Mouse (Mus musculus) spleen, postnatal 36 days (tissue): ENCODE measurements around the gene Efnb2.

Experiments
- DNase-seq, 2 experiments: peaks; one replicate each; pipeline ENCODE4 v3.0.0; 2022; ENCODE audit warnings: low spot score in 2 of 2, mixed read lengths in 1 of 2

Gene Efnb2

DNA sequence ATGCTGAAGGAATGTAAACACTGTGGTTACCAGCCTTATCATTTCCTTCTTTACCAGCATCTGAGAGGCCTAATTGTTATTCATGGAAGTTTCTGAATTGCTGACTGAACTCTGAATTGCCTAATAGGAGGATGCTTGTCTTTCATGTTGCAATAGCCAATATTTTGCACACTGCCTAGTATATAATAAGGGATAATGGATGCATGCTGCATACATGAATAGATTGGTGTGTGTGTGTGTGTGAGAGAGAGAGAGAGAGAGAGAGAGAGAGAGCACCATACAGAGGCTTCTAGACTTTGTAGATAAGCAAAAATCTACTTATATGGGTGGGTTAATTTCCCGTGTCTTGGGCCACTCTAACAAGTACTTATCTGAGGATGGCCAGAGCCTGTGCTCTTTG lies 47.2 kb downstream of the Efnb2 start:
- no peak for DNase-seq

DNA sequence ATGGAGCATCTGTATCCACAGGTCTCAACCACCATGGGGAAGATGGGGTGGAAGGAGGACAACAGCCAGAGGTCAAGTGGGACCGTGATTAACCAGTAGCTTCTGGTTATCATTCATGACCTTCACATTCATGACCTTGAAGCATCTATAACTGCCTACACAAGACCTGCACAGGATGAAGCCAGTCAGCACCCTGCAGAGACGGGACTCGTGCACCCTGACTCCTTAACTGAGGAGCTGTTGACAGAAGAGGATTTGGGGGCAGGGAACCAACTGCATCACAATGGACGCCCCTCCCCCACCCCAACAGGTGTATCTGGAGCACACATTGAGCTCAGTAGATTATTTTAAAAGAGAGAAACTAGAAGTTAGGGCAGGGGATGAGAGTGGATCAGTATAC lies 49.1 kb downstream of the Efnb2 start:
- no peak for DNase-seq

DNA sequence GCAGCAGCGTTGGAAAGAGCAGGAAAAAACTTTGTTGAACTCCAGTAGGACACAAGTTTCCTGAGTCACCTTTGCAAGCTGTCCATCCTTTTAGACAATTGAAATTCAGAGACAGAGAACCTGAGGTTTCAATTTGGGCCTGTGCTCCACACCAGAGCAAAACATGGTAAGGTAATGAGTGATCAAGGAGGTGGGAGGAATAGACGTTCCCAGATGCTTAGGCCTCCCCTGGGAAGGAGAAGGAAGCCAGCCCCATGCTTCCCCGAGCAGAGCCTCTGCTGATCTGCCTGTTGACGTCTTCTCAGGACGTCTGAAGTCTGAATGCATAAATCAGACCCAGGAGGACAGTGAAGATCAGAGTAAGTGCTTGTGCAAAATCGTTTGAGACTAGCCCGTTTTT lies 51.3 kb downstream of the Efnb2 start:
- no peak for DNase-seq

DNA sequence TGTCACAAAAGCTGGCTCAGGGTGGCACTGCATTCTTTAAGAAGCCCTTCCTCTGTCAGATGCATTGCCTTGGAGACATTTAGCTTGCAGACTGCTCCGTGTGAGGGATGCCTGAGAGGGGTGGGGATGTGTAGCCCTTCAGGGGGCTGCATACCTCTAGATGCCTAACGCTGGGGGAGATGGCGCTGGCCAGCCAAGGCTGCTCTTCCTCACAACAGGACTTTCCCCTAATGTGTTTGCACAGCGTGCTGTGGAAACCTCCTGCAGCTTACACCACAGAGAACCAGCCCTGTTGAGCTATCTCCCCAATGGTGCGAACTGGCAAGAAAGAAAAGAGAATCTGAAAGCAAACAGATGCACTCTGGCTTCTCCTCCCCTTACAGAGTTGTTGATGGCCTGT lies 51.9 kb downstream of the Efnb2 start:
- no peak for DNase-seq

DNA sequence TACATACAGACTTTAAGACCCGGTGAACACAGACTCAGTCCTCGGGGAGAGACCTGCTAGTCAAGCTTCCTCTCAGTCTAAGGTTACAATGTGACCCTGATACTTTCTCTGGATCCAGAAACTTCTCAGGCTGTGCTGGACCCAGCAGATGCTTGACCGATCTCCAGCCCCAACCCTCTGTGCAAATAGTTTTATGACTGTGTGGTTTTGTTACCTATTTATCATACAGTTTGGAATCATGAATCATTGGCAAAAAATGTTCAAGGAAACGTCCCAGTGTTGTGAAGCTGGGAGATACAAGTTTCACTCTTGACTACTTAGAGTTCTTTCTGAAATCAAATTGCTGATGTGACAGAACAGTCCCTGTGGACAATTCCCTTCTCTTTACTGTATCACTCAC lies 55.4 kb downstream of the Efnb2 start:
- DNase-seq, result no peak

DNA sequence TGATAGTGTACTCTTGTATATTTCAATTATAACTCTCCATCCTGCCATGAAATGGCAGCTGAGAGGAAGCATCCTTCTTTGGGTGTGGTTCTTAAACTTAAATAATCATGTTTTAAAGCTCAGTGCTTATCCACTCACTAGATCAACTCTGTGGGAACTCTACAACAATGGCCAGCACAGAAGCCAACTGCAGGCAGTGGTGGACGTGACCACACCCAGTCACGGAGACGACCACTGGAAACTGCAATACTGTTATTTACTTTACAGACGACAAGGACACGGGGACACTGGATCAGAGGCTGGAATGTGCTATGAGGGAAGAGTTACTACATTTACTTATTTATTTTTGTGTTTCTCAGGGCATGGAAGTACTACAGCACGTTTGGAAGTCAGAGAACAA lies 57.2 kb downstream of the Efnb2 start:
- DNase-seq, result no peak

DNA sequence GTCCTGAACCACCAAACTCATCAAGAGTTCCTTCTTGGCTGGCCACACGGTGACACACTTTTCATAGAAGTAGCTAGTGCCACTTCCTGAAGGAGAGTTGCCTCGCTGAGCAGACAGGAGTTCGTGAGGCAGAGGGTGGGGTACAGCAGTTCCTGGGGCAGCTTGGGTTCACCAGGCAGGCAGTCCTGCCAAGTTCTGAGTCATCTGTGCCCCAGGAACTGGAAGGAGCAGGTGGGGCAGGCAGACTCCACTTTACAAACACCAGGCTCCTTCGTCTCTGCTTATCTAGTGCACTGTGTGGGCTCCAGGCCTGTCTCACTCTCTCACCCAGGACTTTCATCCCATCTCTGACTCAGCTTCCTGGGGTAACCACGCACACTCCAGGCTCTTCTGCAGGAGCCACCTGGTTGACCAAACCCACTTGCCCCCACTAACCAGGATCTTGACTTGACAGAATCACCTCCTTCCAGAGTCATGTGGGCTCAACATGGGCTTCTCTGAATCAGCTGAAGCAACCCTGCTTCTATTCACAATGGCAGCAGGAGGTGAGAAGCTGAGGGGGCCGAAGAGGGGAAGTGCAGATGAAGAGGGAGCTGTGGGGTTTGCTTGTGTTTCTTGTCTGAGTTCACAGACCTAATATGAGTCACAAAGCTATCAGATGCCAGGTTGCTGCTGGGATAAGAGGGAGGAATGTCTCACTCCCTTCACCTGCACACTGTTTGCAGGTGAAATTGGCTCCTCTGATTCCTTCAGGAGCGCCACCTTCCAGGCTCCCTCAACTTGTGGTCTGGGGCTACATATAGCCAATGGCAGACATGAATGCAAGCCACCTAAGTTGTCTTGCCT lies 58.2 kb downstream of the Efnb2 start:
- DNase-seq, result no peak

DNA sequence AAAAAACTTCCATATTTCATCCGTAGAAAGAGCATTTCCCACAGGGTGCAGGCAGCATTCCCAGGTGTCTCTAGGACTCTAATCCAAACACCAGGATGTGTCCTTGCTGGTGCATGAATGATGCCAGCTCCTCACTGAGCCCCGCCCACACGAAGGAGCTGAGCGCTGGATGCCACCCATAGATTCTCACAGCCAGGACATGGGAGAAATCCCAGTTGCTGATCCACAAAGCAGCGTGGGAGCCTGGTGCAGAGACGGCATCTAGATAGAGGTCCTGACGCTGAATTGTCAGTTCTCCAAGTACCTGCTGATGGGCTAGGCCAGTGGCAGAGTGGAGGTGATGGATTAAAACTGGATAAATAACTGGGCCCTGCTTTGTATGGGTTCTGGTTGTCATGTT lies 61.1 kb downstream of the Efnb2 start:
- DNase-seq, result no peak

DNA sequence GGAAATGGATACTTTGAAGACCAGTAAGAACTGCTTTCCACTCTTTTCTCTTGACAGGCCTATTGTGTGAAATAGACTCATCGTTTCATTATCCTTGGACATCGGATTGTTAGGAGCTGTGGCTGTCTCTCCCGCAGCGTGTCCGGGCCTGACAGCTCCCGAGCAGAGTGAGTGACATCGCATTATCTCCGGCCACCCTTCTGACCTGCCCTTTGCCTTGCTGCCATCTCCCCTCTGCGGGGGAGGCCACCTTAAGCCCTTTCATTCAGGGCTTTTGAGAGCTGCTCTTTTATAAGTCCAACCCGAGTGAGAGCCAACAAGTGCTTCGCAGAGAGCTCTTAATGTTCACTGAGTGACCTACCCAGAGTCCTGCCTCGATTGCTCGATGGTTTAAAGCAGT lies 63.6 kb downstream of the Efnb2 start:
- DNase-seq, result no peak

DNA sequence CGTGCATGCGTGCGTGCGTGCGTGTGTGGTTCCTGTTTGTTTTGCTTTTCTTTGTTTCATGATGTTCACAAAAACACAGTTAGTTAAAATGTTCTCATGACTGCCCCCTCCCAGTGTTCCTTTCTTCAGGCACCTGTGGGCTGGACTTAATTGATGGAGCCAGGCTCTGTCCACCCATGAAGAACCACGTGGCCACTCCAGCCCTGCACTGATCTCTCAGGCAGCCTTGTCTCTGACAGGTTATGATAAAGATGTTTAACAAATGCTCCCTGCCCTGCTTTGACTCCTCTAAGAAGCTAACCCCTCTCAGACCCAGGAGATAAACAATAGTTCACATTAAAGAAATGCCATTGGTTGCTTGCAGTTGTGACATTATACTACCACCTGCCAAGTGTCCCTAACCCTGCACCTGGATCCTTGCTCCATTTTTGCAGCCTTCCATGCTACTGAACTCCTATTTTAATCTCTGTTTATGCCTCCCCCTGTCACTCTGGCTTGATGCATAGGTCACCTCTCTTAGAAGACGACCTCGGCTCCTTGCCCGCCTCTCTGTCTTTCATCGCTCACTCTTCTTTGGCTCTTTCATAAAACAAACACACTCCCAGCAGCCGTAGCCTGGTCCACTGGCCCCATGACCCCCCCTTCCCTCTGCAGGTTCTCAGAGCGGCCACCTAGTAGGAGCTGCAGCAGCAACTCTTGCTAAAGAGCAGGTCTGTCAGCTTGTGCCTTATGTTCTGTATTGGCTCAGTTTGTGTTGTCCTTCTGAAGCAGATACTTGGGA lies 65.0 kb downstream of the Efnb2 start:
- DNase-seq, result no peak

DNA sequence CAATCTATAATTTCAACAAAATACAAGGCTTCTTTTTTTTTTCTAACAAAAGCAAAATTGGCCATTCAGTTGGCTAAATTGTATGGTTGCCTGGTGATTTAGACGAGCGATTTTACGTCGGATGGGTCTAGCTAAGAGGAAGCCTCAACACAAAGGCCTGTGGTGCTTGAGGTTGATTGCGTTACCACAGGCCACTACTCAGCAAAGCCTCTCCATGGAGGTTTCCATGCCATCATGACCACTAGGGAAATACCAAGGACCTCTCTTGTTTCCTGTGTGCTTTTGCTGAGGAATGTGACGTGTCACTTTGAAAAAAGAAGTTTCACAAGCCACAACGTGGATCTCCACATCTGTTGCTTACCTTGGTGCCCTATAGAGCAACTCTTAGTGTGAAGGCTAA lies 67.2 kb downstream of the Efnb2 start:
- DNase-seq, result no peak

DNA sequence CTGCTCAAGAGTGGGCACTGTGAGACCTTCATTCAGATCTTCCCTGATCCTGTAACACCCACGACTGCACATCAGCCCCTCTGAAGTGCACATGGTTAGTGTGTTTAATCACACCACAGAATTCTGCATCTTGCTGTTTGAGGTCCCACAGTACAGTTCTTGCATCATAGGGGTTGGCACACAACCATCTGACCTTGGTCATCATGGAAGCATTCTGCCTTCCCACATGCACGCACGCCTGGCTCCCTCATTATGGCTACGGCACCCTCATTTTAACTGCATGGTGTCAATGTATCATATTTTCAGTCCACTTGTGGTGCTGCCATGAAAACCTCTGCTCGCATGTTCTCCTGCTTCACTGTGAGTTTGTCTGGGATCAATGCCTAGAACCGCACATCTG lies 67.7 kb downstream of the Efnb2 start:
- no peak for DNase-seq

DNA sequence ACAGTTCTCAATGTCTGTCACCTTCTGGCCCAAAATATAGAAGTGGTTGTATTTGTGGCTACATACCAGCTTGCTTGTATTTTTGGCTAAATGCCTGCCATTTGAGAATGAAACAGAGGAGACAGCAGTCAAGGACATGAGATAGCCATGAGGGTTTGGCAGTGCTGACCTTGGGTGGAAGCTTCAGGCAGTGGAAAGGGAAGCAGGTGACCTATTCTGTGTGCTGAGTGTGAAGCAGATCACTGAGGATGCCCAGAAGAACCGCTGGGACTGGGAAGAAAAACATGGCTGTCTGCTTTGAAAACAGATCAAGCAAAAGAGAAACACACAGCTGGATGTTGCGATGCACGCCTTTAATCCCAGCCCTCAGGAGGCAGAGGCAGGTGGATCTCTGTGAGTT lies 68.7 kb downstream of the Efnb2 start:
- no peak for DNase-seq

DNA sequence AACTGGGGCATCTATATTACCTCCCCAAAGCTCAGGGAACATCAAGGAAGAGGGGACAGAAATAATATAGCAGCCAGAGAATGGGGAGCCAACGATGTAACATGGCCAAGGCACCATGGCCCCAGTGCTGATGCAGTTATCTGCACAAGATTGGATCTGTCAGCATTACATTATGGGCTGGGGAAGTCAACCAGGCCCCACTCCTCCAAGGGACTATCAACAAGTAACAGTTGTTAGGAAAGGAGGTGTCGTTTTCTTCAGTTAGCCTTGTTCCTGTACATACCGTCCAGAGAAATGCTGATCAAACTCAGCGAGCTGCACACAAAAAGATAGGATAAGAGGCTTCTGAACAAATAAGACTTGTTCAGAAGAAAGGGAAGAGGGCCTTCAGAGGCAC lies 77.1 kb downstream of the Efnb2 start:
- DNase-seq, result no peak

DNA sequence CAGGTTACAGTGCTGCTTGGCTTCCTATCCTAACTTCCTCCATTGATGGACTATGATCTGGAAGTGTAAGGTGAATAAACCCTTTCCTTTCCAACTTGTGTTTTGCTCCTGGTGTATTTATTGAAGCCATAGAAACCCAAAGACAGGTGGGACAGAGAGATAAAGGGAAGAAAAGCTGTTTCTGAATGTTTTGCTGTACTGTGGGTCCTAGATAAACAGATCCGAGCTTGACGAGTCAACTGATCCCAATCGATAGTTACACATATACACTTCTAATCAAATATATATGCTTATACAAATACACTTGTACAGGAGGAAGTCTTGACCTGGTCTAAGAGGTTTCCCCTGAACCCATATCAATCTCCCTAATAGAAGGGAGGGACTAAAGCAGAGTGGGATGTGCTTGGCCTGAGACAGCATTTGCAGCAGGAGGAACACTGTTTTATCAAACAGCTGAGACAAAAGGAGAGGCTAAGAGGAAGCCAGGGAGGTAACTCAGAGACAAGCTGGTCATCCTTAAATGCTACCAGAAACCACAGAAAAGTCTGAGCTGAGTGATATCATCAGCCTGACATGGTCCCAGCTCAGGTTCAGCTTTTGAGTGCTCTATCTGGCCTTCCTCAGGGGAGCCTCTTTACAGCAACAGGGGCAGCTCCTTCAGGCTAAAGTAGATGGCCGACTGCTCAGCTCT lies 77.6 kb downstream of the Efnb2 start:
- no peak for DNase-seq

DNA sequence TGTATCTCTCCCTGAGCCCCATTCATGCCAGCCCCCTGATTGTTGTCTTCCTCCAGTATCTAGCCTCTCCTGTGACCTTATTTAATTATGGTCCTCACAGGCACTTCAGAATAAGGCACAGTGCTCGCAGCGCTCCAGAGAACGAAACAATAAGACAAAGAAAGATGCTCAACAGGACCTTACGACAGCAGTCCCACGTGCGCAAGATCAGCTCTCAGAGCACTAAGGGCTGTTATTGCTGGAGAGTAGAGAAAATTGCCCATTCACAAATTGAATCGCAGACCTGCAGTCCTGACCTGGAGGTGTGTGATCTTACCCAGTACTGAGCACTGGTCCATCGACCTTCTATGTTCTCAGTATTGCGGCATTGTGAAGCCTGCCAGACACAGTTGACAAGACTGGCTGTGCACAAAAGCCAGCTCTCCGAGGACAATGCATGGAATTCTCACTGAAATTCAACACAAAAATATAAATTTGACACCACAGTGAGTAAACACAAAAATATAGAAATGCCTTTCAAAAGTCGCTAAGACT lies 83.2 kb downstream of the Efnb2 start:
- no peak for DNase-seq

DNA sequence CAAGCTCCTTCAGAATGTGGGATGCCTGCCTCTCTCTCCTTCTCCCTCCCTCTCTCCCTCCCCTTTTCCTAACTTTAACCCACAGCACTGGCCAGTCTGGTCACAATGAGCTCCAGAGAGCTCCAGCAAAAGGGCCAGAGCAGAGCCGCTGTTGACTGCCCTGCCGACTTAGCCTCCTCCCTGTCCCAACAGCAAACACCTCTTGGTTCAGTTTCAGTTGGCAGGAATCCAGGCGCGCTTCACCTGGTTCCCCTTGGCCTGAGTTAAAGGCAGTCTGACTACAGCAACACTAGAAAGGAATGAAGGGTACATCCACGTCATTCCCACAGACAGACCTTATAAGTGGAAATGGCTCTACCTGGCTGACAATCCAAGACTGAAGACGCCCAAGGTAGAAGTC lies 84.2 kb downstream of the Efnb2 start:
- DNase-seq, result no peak

DNA sequence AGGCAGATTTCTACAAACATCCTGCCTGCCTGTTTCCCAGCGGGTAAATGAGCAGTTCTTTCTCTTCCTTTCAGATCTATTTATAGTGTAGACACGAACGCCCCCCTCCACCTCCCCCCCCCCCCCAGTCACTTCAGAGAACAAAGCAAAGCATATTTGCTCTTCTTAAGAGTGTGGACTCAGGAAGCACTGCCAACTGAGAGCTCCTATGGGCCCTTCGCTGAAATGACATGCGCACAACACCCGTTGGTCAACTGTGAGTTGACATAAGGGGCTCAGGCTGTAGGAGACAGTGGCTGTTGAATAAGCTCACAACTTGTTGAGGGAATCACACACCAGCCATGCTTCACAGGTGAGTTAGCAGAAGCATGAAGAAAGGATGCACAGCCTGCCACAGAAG lies 84.8 kb downstream of the Efnb2 start:
- DNase-seq, result no peak

DNA sequence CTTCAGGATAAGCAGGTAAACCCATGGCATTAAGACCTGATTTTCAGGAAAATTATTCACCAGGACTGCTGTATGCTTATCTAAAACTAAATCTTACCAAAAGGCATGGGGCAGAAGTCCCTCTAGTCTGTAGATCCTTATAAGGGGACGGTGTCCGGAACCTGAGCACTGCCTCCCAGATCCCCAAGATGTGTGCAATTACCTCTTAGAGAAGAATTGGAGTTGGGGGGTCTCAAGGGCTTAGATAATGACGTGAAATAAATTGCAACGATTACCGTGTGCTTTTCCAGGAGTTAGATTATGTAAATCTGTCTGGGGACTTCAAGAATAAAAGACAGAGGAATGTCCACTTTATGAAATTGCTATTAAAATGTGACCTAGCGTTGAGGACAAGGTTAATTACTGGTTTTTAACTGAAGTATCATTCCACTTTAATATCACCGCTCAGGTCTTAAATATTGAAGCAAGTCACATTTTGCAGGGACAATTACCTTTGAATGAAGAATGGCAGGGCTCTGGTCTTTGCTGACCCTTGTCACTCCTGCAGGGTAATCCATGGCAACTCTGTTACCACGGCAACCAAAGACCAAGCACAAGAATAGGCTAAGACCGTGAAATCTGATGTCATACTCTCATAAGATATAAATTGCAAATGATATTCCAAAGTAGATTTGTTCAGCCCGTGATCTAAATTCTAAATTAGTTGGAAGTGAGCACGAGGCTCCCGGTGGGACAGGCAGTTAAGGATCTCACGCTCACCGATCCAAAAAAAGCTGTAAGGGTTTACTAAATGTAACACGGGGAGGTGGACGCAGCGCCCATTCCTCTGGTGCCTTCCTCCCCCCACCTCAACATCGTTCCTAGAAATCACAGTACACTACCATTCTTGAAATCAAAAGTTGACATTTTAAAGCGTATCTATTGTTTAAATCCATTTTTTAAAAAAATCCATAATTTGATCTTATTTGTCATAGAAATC lies 86.2 kb downstream of the Efnb2 start:
- no peak for DNase-seq

DNA sequence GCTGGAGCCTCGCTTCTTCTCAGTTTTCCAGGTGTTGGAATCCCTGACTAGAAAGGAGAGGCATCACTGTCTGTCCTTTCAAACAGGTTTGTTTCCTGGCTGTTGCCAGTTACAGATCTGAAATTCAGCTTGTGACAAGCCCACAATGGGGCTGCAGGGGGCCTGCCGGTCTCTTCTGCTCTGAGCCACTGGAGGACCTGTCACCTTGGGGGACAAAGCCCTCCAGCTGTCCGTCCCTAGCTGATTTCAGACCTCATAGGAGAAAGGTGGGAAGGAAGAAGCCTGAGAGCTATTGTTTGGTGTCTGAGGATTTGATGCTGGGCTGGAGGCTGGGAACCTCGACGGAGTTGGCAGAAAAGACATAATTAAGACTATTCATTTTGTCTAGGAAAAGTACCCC lies 88.8 kb downstream of the Efnb2 start:
- no peak for DNase-seq

DNA sequence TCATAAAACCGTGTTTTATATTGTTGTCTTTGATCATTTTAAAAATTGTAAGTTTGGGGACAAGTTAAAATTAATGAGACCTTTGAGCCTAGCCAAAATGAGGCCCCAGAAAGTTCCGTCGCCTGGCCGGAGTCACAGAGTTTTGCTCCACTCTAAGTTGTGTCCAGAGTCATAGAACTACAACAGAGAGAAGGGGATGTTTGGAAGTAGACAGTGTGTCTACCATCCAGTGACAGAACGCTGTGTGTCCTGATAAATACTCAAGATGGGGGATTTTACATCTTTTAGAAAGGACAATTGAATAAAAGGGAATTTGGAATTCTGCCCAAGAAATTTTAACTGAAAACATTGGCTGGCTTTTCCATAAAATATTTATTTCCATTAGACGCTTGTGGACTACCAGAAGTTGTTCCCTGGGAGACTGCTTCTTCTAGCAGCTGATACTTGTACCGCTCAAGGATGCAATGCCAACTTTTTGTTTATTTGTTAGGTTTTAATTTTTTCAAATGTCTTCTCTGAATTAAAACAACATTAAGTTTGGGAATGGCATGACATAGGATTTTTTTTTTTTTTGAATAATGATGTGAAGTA lies 89.3 kb downstream of the Efnb2 start:
- no peak for DNase-seq
